Mouse (Mus musculus): ENCODE measurements at regions not wholly inside any gene's neighbourhood (a gene's known extent, or its start where the extent isn't known, plus 50 kb on each side); places are given as distances from the start of the nearest gene placed in this dataset.

GRCm38 (mm10) chr10:108016552-108016951 lies 104.6 kb upstream of the Otogl start:
- Histone ChIP-seq H3K27me3 (ENCODE audit: control insufficient read depth, insufficient read depth, low read length) (no peaks in the 10 kb centered on the region), H3K9ac (ENCODE audit: low read length) (no peak overlapping the region), H3K27ac (ENCODE audit: low read length) (no peak overlapping the region), H3K4me1 (ENCODE audit: control insufficient read depth, insufficient read depth, low read length) (no peaks in the 10 kb centered on the region), H3K9me3 (replicated peaks; ENCODE audit: control insufficient read depth, low read length) (no peaks in the 10 kb centered on the region), H3K4me2 (ENCODE audit: low read depth, low read length) (no peak overlapping the region), H3K36me3 (ENCODE audit: control insufficient read depth, insufficient read depth) (no peaks in the 10 kb centered on the region), H3K4me3 (ENCODE audit: low read length) (no peak overlapping the region)
- 94% methylated on average over 1 of the region's 1 CpGs for WGBS
- no peak for ATAC-seq (replicated peaks; ENCODE audit: extremely low read depth, insufficient read depth, low FRiP score)

- Histone ChIP-seq H3K36me3 (ENCODE audit: control insufficient read depth, insufficient read depth) (no peaks in the 10 kb centered on the region), H3K27ac (ENCODE audit: low read length) (no peak overlapping the region), H3K4me2 (ENCODE audit: low read depth, low read length) (no peak overlapping the region), H3K27me3 (ENCODE audit: control insufficient read depth, insufficient read depth, low read length) (no peaks in the 10 kb centered on the region), H3K9ac (ENCODE audit: low read length) (no peak overlapping the region), H3K9me3 (replicated peaks; ENCODE audit: control insufficient read depth, low read length) (no peaks in the 10 kb centered on the region), H3K4me1 (ENCODE audit: control insufficient read depth, insufficient read depth, low read length) (peaks cover 12% of the 10 kb centered on the region), H3K4me3 (ENCODE audit: low read length) (no peak overlapping the region)
- 55% methylated on average over 2 of the region's 2 CpGs for WGBS
- no peak for ATAC-seq (replicated peaks; ENCODE audit: extremely low read depth, insufficient read depth, low FRiP score)
These were observed 83.1 kb upstream of the Otogl start for GRCm38 (mm10) chr10:107994836-107995585.

- Histone ChIP-seq H3K27ac (ENCODE audit: low read length) (peak overlapping the region; percentile 48), H3K4me2 (ENCODE audit: low read depth, low read length) (peak overlapping the region; percentile 26; the same call in 1 of the 2 replicates), H3K4me3 (ENCODE audit: low read length) (no peak overlapping the region), H3K36me3 (ENCODE audit: control insufficient read depth, insufficient read depth) (no peaks in the 10 kb centered on the region), H3K27me3 (ENCODE audit: control insufficient read depth, insufficient read depth, low read length) (no peaks in the 10 kb centered on the region), H3K9me3 (replicated peaks; ENCODE audit: control insufficient read depth, low read length) (no peaks in the 10 kb centered on the region), H3K9ac (ENCODE audit: low read length) (no peak overlapping the region), H3K4me1 (ENCODE audit: control insufficient read depth, insufficient read depth, low read length) (peaks cover 14% of the 10 kb centered on the region)
- 29% methylated on average over 3 of the region's 3 CpGs for WGBS
- ATAC-seq (replicated peaks; ENCODE audit: extremely low read depth, insufficient read depth, low FRiP score) = no peak; the same call in 1 of the 2 replicates
These were observed 80.7 kb upstream of the Otogl start for GRCm38 (mm10) chr10:107992621-107993020.

GRCm38 (mm10) chr10:107990557-107990956 lies 78.6 kb upstream of the Otogl start:
- WGBS = 39% methylated on average over 3 of the region's 3 CpGs
- Histone ChIP-seq H3K4me1 (ENCODE audit: control insufficient read depth, insufficient read depth, low read length) (peaks cover 14% of the 10 kb centered on the region), H3K27ac (ENCODE audit: low read length) (no peak overlapping the region), H3K27me3 (ENCODE audit: control insufficient read depth, insufficient read depth, low read length) (no peaks in the 10 kb centered on the region), H3K9ac (ENCODE audit: low read length) (no peak overlapping the region), H3K36me3 (ENCODE audit: control insufficient read depth, insufficient read depth) (no peaks in the 10 kb centered on the region), H3K9me3 (replicated peaks; ENCODE audit: control insufficient read depth, low read length) (no peaks in the 10 kb centered on the region), H3K4me2 (ENCODE audit: low read depth, low read length) (no peak overlapping the region), H3K4me3 (ENCODE audit: low read length) (no peak overlapping the region)
- no peak; the same call in 1 of the 2 replicates for ATAC-seq (replicated peaks; ENCODE audit: extremely low read depth, insufficient read depth, low FRiP score)

GRCm38 (mm10) chr10:107989913-107990312 lies 78.0 kb upstream of the Otogl start:
- H3K36me3 ChIP-seq (ENCODE audit: control insufficient read depth, insufficient read depth) = no peaks in the 10 kb centered on the region
- no peak for ATAC-seq (replicated peaks; ENCODE audit: extremely low read depth, insufficient read depth, low FRiP score)
- no peak overlapping the region for H3K4me3 ChIP-seq (ENCODE audit: low read length)
- H3K4me1 ChIP-seq (ENCODE audit: control insufficient read depth, insufficient read depth, low read length) = peaks cover 14% of the 10 kb centered on the region
- no peaks in the 10 kb centered on the region for H3K9me3 ChIP-seq (replicated peaks; ENCODE audit: control insufficient read depth, low read length)
- 85% methylated on average over 2 of the region's 2 CpGs for WGBS
- H3K27me3 ChIP-seq (ENCODE audit: control insufficient read depth, insufficient read depth, low read length) = no peaks in the 10 kb centered on the region
- no peak overlapping the region for H3K27ac ChIP-seq (ENCODE audit: low read length)
- H3K9ac ChIP-seq (ENCODE audit: low read length) = no peak overlapping the region
- H3K4me2 ChIP-seq (ENCODE audit: low read depth, low read length) = no peak overlapping the region

- Histone ChIP-seq H3K9ac (ENCODE audit: low read length) (no peak overlapping the region), H3K27me3 (ENCODE audit: control insufficient read depth, insufficient read depth, low read length) (no peaks in the 10 kb centered on the region), H3K9me3 (replicated peaks; ENCODE audit: control insufficient read depth, low read length) (no peaks in the 10 kb centered on the region), H3K36me3 (ENCODE audit: control insufficient read depth, insufficient read depth) (no peaks in the 10 kb centered on the region), H3K4me2 (ENCODE audit: low read depth, low read length) (no peak overlapping the region), H3K27ac (ENCODE audit: low read length) (no peak overlapping the region), H3K4me3 (ENCODE audit: low read length) (no peak overlapping the region), H3K4me1 (ENCODE audit: control insufficient read depth, insufficient read depth, low read length) (no peaks in the 10 kb centered on the region)
- no peak for ATAC-seq (replicated peaks; ENCODE audit: extremely low read depth, insufficient read depth, low FRiP score)
- 86% methylated on average over 5 of the region's 5 CpGs for WGBS
These were observed 70.7 kb upstream of the Otogl start for GRCm38 (mm10) chr10:107982632-107983031.

GRCm38 (mm10) chr10:107982082-107982481 lies 70.1 kb upstream of the Otogl start:
- no peaks in the 10 kb centered on the region for H3K36me3 ChIP-seq (ENCODE audit: control insufficient read depth, insufficient read depth)
- WGBS = 91% methylated on average over 1 of the region's 1 CpGs

GRCm38 (mm10) chr10:107976392-107976965 lies 64.5 kb upstream of the Otogl start:
- Histone ChIP-seq H3K9me3 (replicated peaks; ENCODE audit: control insufficient read depth, low read length) (no peaks in the 10 kb centered on the region), H3K4me1 (ENCODE audit: control insufficient read depth, insufficient read depth, low read length) (peaks cover 3% of the 10 kb centered on the region; the same call in 1 of the 2 replicates), H3K27ac (ENCODE audit: low read length) (no peak overlapping the region), H3K4me3 (ENCODE audit: low read length) (no peak overlapping the region), H3K9ac (ENCODE audit: low read length) (no peak overlapping the region), H3K36me3 (ENCODE audit: control insufficient read depth, insufficient read depth) (no peaks in the 10 kb centered on the region), H3K4me2 (ENCODE audit: low read depth, low read length) (no peak overlapping the region), H3K27me3 (ENCODE audit: control insufficient read depth, insufficient read depth, low read length) (no peaks in the 10 kb centered on the region)
- ATAC-seq (replicated peaks; ENCODE audit: extremely low read depth, insufficient read depth, low FRiP score) = no peak
- WGBS = 95% methylated on average over 3 of the region's 3 CpGs

More at GRCm38 (mm10) chr10:107982082-107982481, 70.1 kb upstream of the Otogl start:
- no peaks in the 10 kb centered on the region for H3K4me1 ChIP-seq (ENCODE audit: control insufficient read depth, insufficient read depth, low read length)
- ATAC-seq (replicated peaks; ENCODE audit: extremely low read depth, insufficient read depth, low FRiP score) = no peak
- no peak overlapping the region for H3K27ac ChIP-seq (ENCODE audit: low read length)
- H3K9me3 ChIP-seq (replicated peaks; ENCODE audit: control insufficient read depth, low read length) = no peaks in the 10 kb centered on the region
- no peak overlapping the region for H3K4me2 ChIP-seq (ENCODE audit: low read depth, low read length)
- H3K9ac ChIP-seq (ENCODE audit: low read length) = no peak overlapping the region
- no peaks in the 10 kb centered on the region for H3K27me3 ChIP-seq (ENCODE audit: control insufficient read depth, insufficient read depth, low read length)
- no peak overlapping the region for H3K4me3 ChIP-seq (ENCODE audit: low read length)

- Histone ChIP-seq H3K27me3 (ENCODE audit: control insufficient read depth, insufficient read depth, low read length) (no peaks in the 10 kb centered on the region), H3K36me3 (ENCODE audit: control insufficient read depth, insufficient read depth) (no peaks in the 10 kb centered on the region), H3K9me3 (replicated peaks; ENCODE audit: control insufficient read depth, low read length) (no peaks in the 10 kb centered on the region), H3K4me3 (ENCODE audit: low read length) (no peak overlapping the region), H3K4me1 (ENCODE audit: control insufficient read depth, insufficient read depth, low read length) (peaks cover 3% of the 10 kb centered on the region; the same call in 1 of the 2 replicates), H3K4me2 (ENCODE audit: low read depth, low read length) (no peak overlapping the region), H3K9ac (ENCODE audit: low read length) (no peak overlapping the region), H3K27ac (ENCODE audit: low read length) (no peak overlapping the region)
- ATAC-seq (replicated peaks; ENCODE audit: extremely low read depth, insufficient read depth, low FRiP score) = no peak
These were observed 59.8 kb upstream of the Otogl start for GRCm38 (mm10) chr10:107971748-107972147.

Data from heart, embryonic 16.5 days (tissue).